Mouse (Mus musculus) spleen, adult 2 months (tissue): ENCODE results near the gene Comp.

Experiments
- CTCF ChIP-seq: fragments of 200-500 bp; IDR thresholded peaks from 2 replicates; pipeline ENCODE4 v1.5.1; 2011; ENCODE audit warnings: mild to moderate bottlenecking, inconsistent platforms; ENCODE audit not compliant: insufficient read depth, insufficient read length, insufficient replicate concordance; ENCODE audit errors: extremely low read depth
- POLR2A ChIP-seq: fragments of 200-500 bp; IDR thresholded peaks from 2 replicates; pipeline ENCODE4 v1.6.1; 2011; ENCODE audit warnings: low read depth, low read length, inconsistent platforms

GRCm38 (mm10) chr8:70327512-70327911 lies 45.8 kb upstream of the Comp start:
- TF ChIP-seq CTCF (no peak), POLR2A (no peak)
